Mouse (Mus musculus) embryonic facial prominence, embryonic 10.5 days (tissue): ENCODE results near the gene Sh3pxd2a. TPM values are rescaled to one million over a fixed set of nuclear protein-coding genes. Genes with fewer than 3 reads are reported as not detected.

Source experiments
- DNase-seq: peaks from one replicate; pipeline ENCODE4 v3.0.0-alpha.2; 2017; ENCODE audit warnings: low spot score
- H3K27ac ChIP-seq: fragments of 300-500 bp; sonication (generic); replicated peaks from 2 replicates; pipeline ENCODE4 v1.5.1; 2016; ENCODE audit warnings: mild to moderate bottlenecking
- H3K27me3 ChIP-seq: fragments of 300-500 bp; sonication (generic); replicated peaks from 2 replicates; pipeline ENCODE4 v1.6.1; 2016; ENCODE audit warnings: low read depth, mild to moderate bottlenecking; ENCODE audit not compliant: poor library complexity, severe bottlenecking
- H3K36me3 ChIP-seq: fragments of 300-500 bp; sonication (generic); replicated peaks from 2 replicates; pipeline ENCODE4 v1.6.1; 2016; ENCODE audit warnings: mild to moderate bottlenecking, moderate library complexity
- H3K4me1 ChIP-seq: fragments of 300-500 bp; sonication (generic); 2 replicates; pipeline ENCODE4 v1.6.1; 2016
- H3K4me3 ChIP-seq: fragments of 300-500 bp; sonication (generic); 2 replicates; pipeline ENCODE4 v1.5.1; 2016; ENCODE audit warnings: mild to moderate bottlenecking, moderate library complexity
- H3K9me3 ChIP-seq: fragments of 300-500 bp; sonication (generic); 2 replicates; pipeline ENCODE4 v1.6.1; 2016; ENCODE audit warnings: mild to moderate bottlenecking
- WGBS: fragments of 180-500 bp; shearing (Covaris S2); methylation state at CpG from one replicate; pipeline ENCODE4 v1.1.7; 2016; 5-methylcytosine and 5-hydroxymethylcytosine counted together
- polyA plus RNA-seq: library from polyadenylated mRNA; unstranded; fragments of >200 nt; fragmentation: Nextera tagmentation; extraction: Ambion mirVana; gene quantifications from 2 replicates; pipeline ENCODE4 v1.2.1, GENCODE M21; 2016

The Sh3pxd2a gene
- polyA plus RNA-seq, 1 experiment from 2014 or later = 2.9 TPM

DNA sequence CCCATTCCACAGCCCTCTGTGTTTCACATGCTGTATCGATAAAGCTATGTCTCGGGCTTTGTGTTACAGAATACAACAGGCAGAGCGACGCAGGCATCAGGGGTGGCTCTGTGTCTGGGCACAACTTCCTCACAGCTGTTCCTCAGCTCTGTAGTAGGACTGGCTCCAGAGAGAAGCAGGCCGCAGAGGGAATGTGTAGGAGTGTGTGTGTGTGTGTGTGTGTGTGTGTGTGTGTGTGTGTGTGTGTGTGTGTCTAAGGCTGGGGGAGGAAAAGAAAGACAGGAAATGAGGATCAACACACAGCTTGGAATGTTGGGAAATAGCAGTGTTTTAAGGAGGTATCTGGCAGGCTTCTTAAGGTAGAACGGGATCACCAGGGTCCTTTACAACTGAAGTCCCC is 187.5 kb downstream of the Sh3pxd2a start:
- H3K36me3 ChIP-seq = peaks cover 97% of the 10 kb centered on the region
- no peak overlapping the region for H3K4me3 ChIP-seq
- H3K27me3 ChIP-seq = no peaks in the 10 kb centered on the region
- peaks cover 6% of the 10 kb centered on the region; the same call in 1 of the 2 replicates for H3K4me1 ChIP-seq
- H3K27ac ChIP-seq = no peak overlapping the region
- no peak for DNase-seq
- no peaks in the 10 kb centered on the region; the same call in 1 of the 2 replicates for H3K9me3 ChIP-seq
- 83% methylated on average over 6 of the region's 6 CpGs for WGBS

DNA sequence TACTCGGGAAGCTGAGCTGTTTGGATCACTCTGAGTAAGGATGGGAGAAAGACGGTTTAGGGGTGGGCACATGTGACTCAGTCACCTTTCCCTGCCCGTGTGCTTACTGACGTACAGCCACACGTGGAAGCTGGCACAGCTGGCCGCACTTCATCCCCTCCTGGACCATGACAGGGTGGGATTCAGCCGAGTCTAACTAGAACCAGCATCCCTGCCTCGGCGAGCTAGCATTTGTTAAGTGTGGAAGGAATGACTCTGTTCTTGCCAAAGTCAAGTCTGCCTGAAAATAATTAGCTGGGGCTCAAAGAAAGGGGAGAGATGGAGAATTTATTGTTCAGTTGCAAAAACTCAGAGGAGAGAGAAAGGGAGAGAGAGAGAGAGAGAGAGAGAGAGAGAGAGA is 193.7 kb downstream of the Sh3pxd2a start:
- Histone ChIP-seq H3K27ac (no peak overlapping the region), H3K9me3 (no peaks in the 10 kb centered on the region), H3K27me3 (no peaks in the 10 kb centered on the region), H3K4me1 (no peaks in the 10 kb centered on the region), H3K4me3 (no peak overlapping the region), H3K36me3 (peaks cover 98% of the 10 kb centered on the region)
- no peak for DNase-seq
- 83% methylated on average over 9 of the region's 9 CpGs for WGBS

DNA sequence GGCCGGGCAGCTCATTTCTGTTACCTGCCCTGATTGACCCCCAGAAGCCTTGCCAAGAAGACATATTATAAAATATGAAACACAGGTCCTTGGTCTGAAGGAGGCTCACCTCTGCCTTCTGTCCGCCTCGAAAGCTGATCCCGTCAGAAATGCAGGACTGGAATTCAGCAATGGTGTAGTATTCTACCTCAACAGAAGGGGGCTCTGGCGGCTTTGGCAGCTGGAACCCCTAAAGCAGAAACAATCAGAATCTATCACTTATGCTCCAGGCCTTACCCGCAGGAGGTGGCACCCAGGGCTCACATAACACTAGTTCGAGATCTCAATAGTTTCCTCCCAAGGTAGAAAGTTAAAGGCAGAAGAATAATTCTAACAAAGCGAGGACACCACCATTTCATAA is 194.5 kb downstream of the Sh3pxd2a start:
- Histone ChIP-seq H3K4me3 (no peak overlapping the region), H3K27me3 (no peaks in the 10 kb centered on the region), H3K9me3 (no peaks in the 10 kb centered on the region), H3K27ac (no peak overlapping the region), H3K4me1 (no peaks in the 10 kb centered on the region), H3K36me3 (peaks cover 94% of the 10 kb centered on the region)
- 49% methylated on average over 8 of the region's 8 CpGs for WGBS
- peak; percentile 50 for DNase-seq

DNA sequence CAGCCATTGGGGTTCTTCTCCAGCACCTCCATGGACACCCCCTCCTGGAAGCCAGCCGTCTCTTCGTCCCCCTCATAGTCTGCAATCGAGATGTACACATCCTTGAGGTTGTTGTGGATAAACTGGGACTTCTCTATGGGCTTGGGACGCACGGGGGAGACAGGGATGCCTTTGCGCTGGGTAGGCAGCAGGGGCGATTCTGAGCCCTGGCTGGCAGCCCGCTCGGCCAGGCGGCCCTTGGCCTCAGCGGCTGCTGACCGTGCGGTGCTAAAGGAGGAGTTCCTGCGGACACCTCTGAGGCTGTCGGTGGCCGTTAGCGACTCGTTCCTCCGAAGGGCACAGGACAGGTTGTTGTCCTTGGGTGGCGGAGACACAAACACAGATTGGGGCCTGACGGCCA is 197.1 kb downstream of the Sh3pxd2a start:
- DNase-seq = no peak
- Histone ChIP-seq H3K4me1 (peaks cover 4% of the 10 kb centered on the region; the same call in 1 of the 2 replicates), H3K27ac (no peak overlapping the region), H3K9me3 (no peaks in the 10 kb centered on the region), H3K36me3 (peaks cover 69% of the 10 kb centered on the region), H3K27me3 (no peaks in the 10 kb centered on the region), H3K4me3 (no peak overlapping the region)
- WGBS = 92% methylated on average over 21 of the region's 21 CpGs

GRCm38 (mm10) chr19:47266070-47266801 is 198.0 kb downstream of the Sh3pxd2a start:
- Histone ChIP-seq H3K4me1 (peaks cover 4% of the 10 kb centered on the region; the same call in 1 of the 2 replicates), H3K27ac (no peak overlapping the region), H3K36me3 (peaks cover 61% of the 10 kb centered on the region), H3K9me3 (no peaks in the 10 kb centered on the region), H3K4me3 (no peak overlapping the region), H3K27me3 (no peaks in the 10 kb centered on the region)
- 92% methylated on average over 18 of the region's 18 CpGs for WGBS
- no peak for DNase-seq

- H3K27ac ChIP-seq = no peak overlapping the region
- H3K4me1 ChIP-seq = peaks cover 9% of the 10 kb centered on the region
- no peak overlapping the region for H3K4me3 ChIP-seq
- H3K9me3 ChIP-seq = no peaks in the 10 kb centered on the region
- peaks cover 44% of the 10 kb centered on the region for H3K36me3 ChIP-seq
- DNase-seq = peak; percentile 79
- no peaks in the 10 kb centered on the region for H3K27me3 ChIP-seq
- WGBS = 45% methylated on average over 11 of the region's 11 CpGs
These were observed 199.7 kb downstream of the Sh3pxd2a start for GRCm38 (mm10) chr19:47264322-47265092.

DNA sequence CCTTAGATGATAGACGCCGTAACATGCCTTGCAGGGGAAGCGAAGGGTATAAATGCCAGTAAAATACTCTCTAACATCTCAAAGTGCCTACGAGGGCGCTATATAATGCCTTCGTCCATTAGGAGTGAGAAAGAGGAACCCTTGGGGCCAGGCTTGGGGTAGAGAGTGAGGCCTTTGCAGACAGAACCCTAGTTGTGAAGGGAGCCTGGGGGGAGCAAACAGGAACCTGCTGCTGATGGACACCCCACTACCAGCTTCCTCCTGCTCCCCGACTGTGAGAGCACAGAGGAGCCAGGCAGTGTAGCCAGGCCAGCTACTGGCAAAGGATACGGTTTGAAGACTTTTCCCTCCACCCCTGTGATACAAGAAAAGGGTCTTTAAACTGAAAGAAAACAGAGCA is 200.6 kb downstream of the Sh3pxd2a start:
- peaks cover 35% of the 10 kb centered on the region for H3K36me3 ChIP-seq
- H3K4me3 ChIP-seq = no peak overlapping the region
- no peaks in the 10 kb centered on the region for H3K27me3 ChIP-seq
- WGBS = 94% methylated on average over 8 of the region's 8 CpGs
- no peaks in the 10 kb centered on the region for H3K9me3 ChIP-seq
- no peak overlapping the region for H3K27ac ChIP-seq
- no peak for DNase-seq
- H3K4me1 ChIP-seq = peaks cover 13% of the 10 kb centered on the region

DNA sequence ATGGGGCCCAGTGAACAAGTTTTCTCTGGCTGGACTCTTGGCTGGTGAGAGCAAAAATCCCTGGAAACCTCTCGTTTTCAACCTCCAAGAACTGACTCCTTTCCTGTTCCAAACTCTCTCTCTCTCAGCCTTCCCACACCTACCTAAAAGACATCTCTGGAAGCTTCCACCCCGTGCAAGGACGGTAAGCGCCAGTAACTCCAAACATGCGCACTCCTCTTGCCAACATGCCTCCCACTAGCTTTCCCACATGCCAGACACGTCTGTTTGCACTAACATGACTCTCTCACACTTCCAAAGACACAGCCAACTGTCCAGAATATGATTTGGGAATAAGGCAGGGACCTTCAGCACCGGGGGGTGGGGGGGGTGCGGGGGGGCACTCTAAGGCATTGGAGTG is 203.0 kb downstream of the Sh3pxd2a start:
- H3K36me3 ChIP-seq = peaks cover 11% of the 10 kb centered on the region
- no peak overlapping the region for H3K4me3 ChIP-seq
- H3K27me3 ChIP-seq = peaks cover 6% of the 10 kb centered on the region
- WGBS = 86% methylated on average over 8 of the region's 8 CpGs
- DNase-seq = no peak
- H3K4me1 ChIP-seq = peaks cover 21% of the 10 kb centered on the region
- H3K9me3 ChIP-seq = no peaks in the 10 kb centered on the region
- no peak overlapping the region for H3K27ac ChIP-seq

- WGBS = 6% methylated on average over 5 of the region's 5 CpGs
- no peaks in the 10 kb centered on the region for H3K36me3 ChIP-seq
- no peak overlapping the region for H3K27ac ChIP-seq
These were observed 204.6 kb downstream of the Sh3pxd2a start for GRCm38 (mm10) chr19:47259581-47259980.

GRCm38 (mm10) chr19:47255919-47256318 is 208.3 kb downstream of the Sh3pxd2a start:
- H3K27me3 ChIP-seq = peaks cover 58% of the 10 kb centered on the region
- WGBS = 77% methylated on average over 6 of the region's 6 CpGs
- no peak for DNase-seq

More at GRCm38 (mm10) chr19:47259581-47259980, 204.6 kb downstream of the Sh3pxd2a start:
- Histone ChIP-seq H3K27me3 (peaks cover 21% of the 10 kb centered on the region), H3K4me1 (peaks cover 20% of the 10 kb centered on the region), H3K9me3 (no peaks in the 10 kb centered on the region), H3K4me3 (no peak overlapping the region)
- DNase-seq = peak; percentile 65

DNA sequence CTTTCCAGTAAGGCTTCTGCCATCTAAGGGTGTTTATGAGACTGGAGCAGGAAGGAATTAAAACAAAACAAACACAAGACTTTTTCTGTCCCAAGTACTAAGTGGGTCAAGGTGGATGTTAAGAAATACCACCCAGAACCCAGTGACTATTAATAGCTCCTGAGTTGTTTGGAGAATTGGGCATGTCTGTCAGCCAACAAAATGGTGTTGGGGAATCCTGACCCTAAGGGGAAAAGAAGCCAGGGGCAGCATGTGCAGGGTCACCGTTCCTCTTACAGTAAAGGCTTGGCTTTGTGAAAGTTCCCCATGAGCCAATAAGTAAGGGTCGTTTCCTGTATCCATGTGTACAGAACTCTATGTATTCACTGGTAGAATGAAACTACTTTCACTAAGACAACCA is 209.2 kb downstream of the Sh3pxd2a start:
- no peak for DNase-seq
- Histone ChIP-seq H3K27me3 (peaks cover 66% of the 10 kb centered on the region), H3K27ac (no peak overlapping the region), H3K36me3 (no peaks in the 10 kb centered on the region), H3K4me1 (peaks cover 33% of the 10 kb centered on the region), H3K4me3 (no peak overlapping the region), H3K9me3 (no peaks in the 10 kb centered on the region; the same call in 1 of the 2 replicates)
- 67% methylated on average over 2 of the region's 2 CpGs for WGBS

More at GRCm38 (mm10) chr19:47255919-47256318, 208.3 kb downstream of the Sh3pxd2a start:
- Histone ChIP-seq H3K9me3 (no peaks in the 10 kb centered on the region; the same call in 1 of the 2 replicates), H3K27ac (no peak overlapping the region), H3K4me1 (peaks cover 28% of the 10 kb centered on the region), H3K4me3 (no peak overlapping the region), H3K36me3 (no peaks in the 10 kb centered on the region)

DNA sequence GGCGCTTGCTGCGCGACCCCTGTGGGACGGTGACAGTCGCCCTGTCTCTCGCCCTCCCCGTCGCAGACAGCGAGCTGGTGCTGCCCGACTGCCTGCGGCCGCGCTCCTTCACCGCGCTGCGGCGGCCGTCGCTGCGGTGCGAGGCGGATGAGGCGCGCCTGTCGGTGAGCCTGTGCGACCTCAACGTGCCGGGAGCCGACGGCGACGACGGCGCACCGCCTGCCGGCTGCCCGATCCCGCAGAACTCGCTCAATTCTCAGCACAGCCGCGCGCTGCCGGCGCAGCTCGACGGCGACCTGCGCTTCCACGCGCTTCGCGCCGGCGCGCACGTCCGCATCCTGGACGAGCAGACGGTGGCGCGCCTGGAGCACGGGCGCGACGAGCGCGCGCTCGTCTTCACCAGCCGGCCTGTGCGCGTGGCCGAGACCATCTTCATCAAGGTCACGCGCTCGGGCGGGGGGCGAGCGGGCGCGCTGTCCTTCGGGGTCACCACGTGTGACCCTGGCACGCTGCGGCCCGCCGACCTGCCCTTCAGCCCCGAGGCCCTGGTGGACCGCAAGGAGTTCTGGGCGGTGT is 211.1 kb downstream of the Sh3pxd2a start:
- Histone ChIP-seq H3K27ac (peak overlapping the region; percentile 71), H3K27me3 (peaks cover 66% of the 10 kb centered on the region), H3K36me3 (no peaks in the 10 kb centered on the region), H3K4me3 (peak overlapping the region; percentile 57), H3K4me1 (peaks cover 37% of the 10 kb centered on the region), H3K9me3 (no peaks in the 10 kb centered on the region; the same call in 1 of the 2 replicates)
- WGBS = 3% methylated on average over 90 of the region's 90 CpGs
- DNase-seq = peak; percentile 56
